Mouse (Mus musculus) kidney, adult 10 weeks (tissue): Measurements from ENCODE around the gene Cnga4. TPM values are rescaled to one million over a fixed set of nuclear protein-coding genes. Genes with fewer than 3 reads are reported as not detected.

Experiments
- polyA plus RNA-seq: library from polyadenylated mRNA; stranded (reverse); fragments of 350-450 nt; fragmentation: Illumina TruSeq; extraction: RNeasy Lipid Tissue Mini Kit (QIAGEN cat#74804); gene quantifications from one replicate; pipeline ENCODE4 v1.2.3, GENCODE M21; 2014; ENCODE audit warnings: low read depth, low replicate concordance

Gene Cnga4
- polyA plus RNA-seq, result not detected

GRCm38 (mm10) chr7:105404268-105404667 is at the start of gene Cnga4:
Cnga4 (plus strand) TSS chr7:105404568.

GRCm38 (mm10) chr7:105367930-105368329 is 36.4 kb upstream of the Cnga4 start, which contains the start of gene Olfr692:
Olfr692 (plus strand) TSS chr7:105368230.

GRCm38 (mm10) chr7:105374866-105375265 is 29.5 kb upstream of the Cnga4 start, which contains the start of gene Gm5901:
Gm5901 (plus strand) TSS chr7:105375038.

GRCm38 (mm10) chr7:105399935-105400624 is 4.3 kb upstream of the Cnga4 start, which contains the start of gene Fam160a2:
Fam160a2 (minus strand) TSS chr7:105400054.

GRCm38 (mm10) chr7:105425424-105426043 is 21.2 kb downstream of the Cnga4 start, which contains the start of gene Cckbr:
Cckbr (plus strand) TSS chr7:105425731.

Other genes with a start within 250 kb of the Cnga4 start
- gene Olfr684, start 240.9 kb upstream of the Cnga4 start, polyA plus RNA-seq, result not detected
- not detected for gene Olfr685, start 218.6 kb upstream of the Cnga4 start, polyA plus RNA-seq
- not detected for gene Olfr686, start 197.1 kb upstream of the Cnga4 start, polyA plus RNA-seq
- gene Olfr688, start 116.5 kb upstream of the Cnga4 start, polyA plus RNA-seq, result not detected
- gene Olfr689, start 93.4 kb upstream of the Cnga4 start, polyA plus RNA-seq, result not detected
- not detected for gene Olfr690, start 70.5 kb upstream of the Cnga4 start, polyA plus RNA-seq
- gene Olfr691, start 62.3 kb upstream of the Cnga4 start, polyA plus RNA-seq, result not detected
- not detected for gene Olfr692, start 36.3 kb upstream of the Cnga4 start, polyA plus RNA-seq
- not detected for gene Gm5901, start 29.5 kb upstream of the Cnga4 start, polyA plus RNA-seq
- gene Fam160a2, start 4.5 kb upstream of the Cnga4 start, polyA plus RNA-seq, result 12.0 TPM
- not detected for gene Cckbr, start 21.2 kb downstream of the Cnga4 start, polyA plus RNA-seq
- 3.4 TPM for gene Cavin3, start 77.7 kb downstream of the Cnga4 start, polyA plus RNA-seq
- gene Smpd1, start 149.8 kb downstream of the Cnga4 start, polyA plus RNA-seq, result 9.9 TPM
- 2.7 TPM for gene Apbb1, start 177.1 kb downstream of the Cnga4 start, polyA plus RNA-seq
- not detected for gene Hpx, start 195.6 kb downstream of the Cnga4 start, polyA plus RNA-seq
- 5.3 TPM for gene Trim3, start 229.0 kb downstream of the Cnga4 start, polyA plus RNA-seq
- gene Timm10b, start 235.5 kb downstream of the Cnga4 start, polyA plus RNA-seq, result 29.8 TPM
- 9.8 TPM for gene Arfip2, start 235.8 kb downstream of the Cnga4 start, polyA plus RNA-seq
- gene Gm45799, start 236.0 kb downstream of the Cnga4 start, polyA plus RNA-seq, result 0.65 TPM
- gene Dnhd1, start 246.3 kb downstream of the Cnga4 start, polyA plus RNA-seq, result 3.4 TPM